Mouse (Mus musculus) megakaryocyte, embryonic 14.5 days (primary cell): ENCODE measurements around the gene Ppm1h.
"Not testable (repeated sequence)": the region's sequence is repeated elsewhere in the genome, so short reads cannot be mapped to it uniquely, and the experiment has no call there.

Experiments
- FLI1 ChIP-seq: IDR thresholded peaks from 2 replicates; pipeline ENCODE4 v1.6.1; 2012; ENCODE audit warnings: low read length, inconsistent platforms, mixed read lengths
- GATA1 ChIP-seq: IDR thresholded peaks from 3 replicates; pipeline ENCODE4 v1.6.1; 2012; ENCODE audit warnings: mixed read lengths, low read length, inconsistent platforms, borderline replicate concordance

DNA sequence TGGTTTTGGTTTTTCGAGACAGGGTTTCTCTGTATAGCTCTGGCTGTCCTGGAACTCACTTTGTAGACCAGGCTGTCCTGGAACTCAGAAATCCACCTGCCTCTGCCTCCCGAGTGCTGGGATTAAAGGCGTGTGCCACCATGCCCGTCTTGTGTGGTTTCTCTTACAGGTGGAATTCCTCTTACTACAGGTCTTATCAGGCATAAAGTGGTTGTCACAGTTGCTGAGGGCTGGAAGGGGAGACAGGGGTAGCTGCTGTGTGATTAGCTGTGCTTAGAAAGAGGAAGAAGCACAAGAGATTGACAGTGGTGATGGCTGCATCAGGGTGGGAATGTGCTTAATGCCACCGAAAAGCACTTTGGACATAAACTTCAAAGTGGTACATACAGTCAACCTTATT lies 246.0 kb downstream of the Ppm1h start:
- not testable (repeated sequence) for TF ChIP-seq GATA1, FLI1
